Mouse (Mus musculus) heart, embryonic 15.5 days (tissue): Measurements from ENCODE around the gene Cpa5. TPM values are rescaled to one million over a fixed set of nuclear protein-coding genes. Genes with fewer than 3 reads are reported as not detected.
A peak's percentile ranks its signal among the peaks of the same experiment; 100 is the strongest.

ENCODE experiments used
- ATAC-seq: fragments of 200-750 bp; cut with Nextera tagmentation; replicated peaks from 2 replicates; pipeline ENCODE4 v1.8.0; 2017; ENCODE audit warnings: low read depth, moderate TSS enrichment; ENCODE audit not compliant: insufficient number of reproducible peaks, insufficient read depth, low FRiP score
- H3K27ac ChIP-seq: fragments of 300-500 bp; sonication (generic); 2 replicates; pipeline ENCODE4 v1.5.1; 2015; ENCODE audit warnings: mild to moderate bottlenecking, inconsistent platforms
- H3K27me3 ChIP-seq: fragments of 300-500 bp; sonication (generic); 2 replicates; pipeline ENCODE4 v1.6.1; 2015; ENCODE audit warnings: inconsistent platforms
- H3K36me3 ChIP-seq: fragments of 300-500 bp; sonication (generic); 2 replicates; pipeline ENCODE4 v1.6.1; 2015; ENCODE audit warnings: mild to moderate bottlenecking, inconsistent platforms
- H3K4me1 ChIP-seq: fragments of 300-500 bp; sonication (generic); replicated peaks from 2 replicates; pipeline ENCODE4 v1.6.1; 2015; ENCODE audit warnings: inconsistent platforms
- H3K4me2 ChIP-seq: fragments of 300-500 bp; sonication (generic); 2 replicates; pipeline ENCODE4 v1.6.1; 2015; ENCODE audit warnings: inconsistent platforms, mild to moderate bottlenecking, moderate library complexity
- H3K4me3 ChIP-seq: fragments of 300-500 bp; sonication (generic); 2 replicates; pipeline ENCODE4 v1.5.1; 2015; ENCODE audit warnings: mild to moderate bottlenecking, inconsistent platforms
- H3K9ac ChIP-seq: fragments of 300-500 bp; sonication (generic); 2 replicates; pipeline ENCODE4 v1.6.1; 2015; ENCODE audit warnings: mild to moderate bottlenecking, inconsistent platforms
- H3K9me3 ChIP-seq: fragments of 300-500 bp; sonication (generic); replicated peaks from 2 replicates; pipeline ENCODE4 v1.6.1; 2016; ENCODE audit warnings: inconsistent platforms
- WGBS: fragments of 180-500 bp; shearing (Covaris S2); methylation state at CpG from one replicate; pipeline ENCODE4 v1.1.7; 2015; ENCODE audit warnings: mixed read lengths; 5-methylcytosine and 5-hydroxymethylcytosine counted together
- polyA plus RNA-seq: library from polyadenylated mRNA; unstranded; fragments of >200 nt; fragmentation: Nextera tagmentation; extraction: Ambion mirVana; gene quantifications from 2 replicates; pipeline ENCODE4 v1.2.1, GENCODE M21; 2015

Cpa5 gene
- polyA plus RNA-seq, 1 experiment from 2014 or later: 0.58 TPM

DNA sequence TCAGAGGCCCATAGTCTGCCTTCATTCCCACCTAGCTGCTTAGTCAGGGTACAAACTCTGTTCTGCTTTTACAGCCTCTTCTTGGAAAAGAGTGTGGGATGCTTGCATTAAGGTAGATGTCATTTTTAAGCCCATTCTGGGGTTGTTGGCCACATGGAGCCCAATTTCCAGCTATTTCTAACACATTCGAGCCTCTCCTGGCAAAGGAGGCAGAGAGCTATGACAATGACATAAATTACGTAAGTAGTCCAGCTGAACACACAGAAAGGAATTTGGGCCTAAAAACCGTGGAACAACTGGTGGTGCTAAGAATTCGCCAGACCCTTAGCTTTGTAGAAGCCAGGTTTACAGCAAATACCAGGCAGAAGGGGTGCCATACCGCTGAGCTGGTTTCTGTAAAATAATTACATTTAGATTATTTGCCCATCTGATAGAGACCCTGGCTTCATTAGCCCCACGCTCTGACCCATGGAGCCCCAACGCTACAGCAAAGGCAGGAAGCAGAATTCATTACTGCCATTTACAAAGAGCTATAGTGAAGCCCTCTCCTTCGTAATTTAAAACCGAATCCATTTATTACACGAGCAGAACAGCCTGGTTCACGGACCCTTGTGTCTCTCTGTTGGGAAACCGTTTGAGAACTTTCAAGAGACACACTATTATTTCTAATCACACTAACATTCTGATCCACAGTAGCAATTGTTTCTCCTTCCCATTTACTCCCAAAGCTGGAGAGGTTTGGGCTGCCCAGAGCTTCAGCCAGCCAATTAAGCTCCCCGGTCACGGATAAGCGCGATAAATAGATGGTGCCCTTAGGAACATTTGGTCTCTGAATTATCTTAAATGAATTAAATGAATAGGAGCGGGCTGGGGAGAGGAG lies 30.6 kb upstream of the Cpa5 start:
- Histone ChIP-seq H3K9ac (no peak overlapping the region), H3K9me3 (no peaks in the 10 kb centered on the region), H3K4me2 (no peak overlapping the region), H3K36me3 (no peaks in the 10 kb centered on the region), H3K27ac (no peak overlapping the region), H3K27me3 (no peaks in the 10 kb centered on the region), H3K4me1 (no peaks in the 10 kb centered on the region), H3K4me3 (no peak overlapping the region)
- ATAC-seq: no peak
- WGBS: 76% methylated on average over 17 of the region's 17 CpGs

DNA sequence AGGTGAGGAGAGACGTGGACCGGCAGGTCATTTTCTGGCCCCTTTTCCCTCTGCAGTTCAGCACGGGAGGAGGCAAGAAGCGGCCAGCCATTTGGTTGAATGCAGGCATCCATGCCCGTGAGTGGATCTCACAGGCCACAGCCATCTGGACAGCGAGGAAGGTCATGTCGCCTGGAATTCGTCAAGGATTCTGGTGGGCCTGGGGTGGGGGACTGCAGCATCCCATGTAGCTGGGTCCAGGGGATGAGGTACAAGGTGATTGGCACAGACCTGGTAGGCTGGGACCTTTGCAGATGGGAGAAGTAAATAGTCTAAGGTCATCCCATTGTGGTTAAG lies 30.0 kb upstream of the Cpa5 start:
- Histone ChIP-seq H3K9me3 (no peaks in the 10 kb centered on the region), H3K27me3 (no peaks in the 10 kb centered on the region), H3K4me3 (no peak overlapping the region), H3K4me2 (no peak overlapping the region), H3K9ac (no peak overlapping the region), H3K4me1 (no peaks in the 10 kb centered on the region), H3K27ac (no peak overlapping the region), H3K36me3 (no peaks in the 10 kb centered on the region)
- no peak for ATAC-seq
- 64% methylated on average over 8 of the region's 8 CpGs for WGBS

DNA sequence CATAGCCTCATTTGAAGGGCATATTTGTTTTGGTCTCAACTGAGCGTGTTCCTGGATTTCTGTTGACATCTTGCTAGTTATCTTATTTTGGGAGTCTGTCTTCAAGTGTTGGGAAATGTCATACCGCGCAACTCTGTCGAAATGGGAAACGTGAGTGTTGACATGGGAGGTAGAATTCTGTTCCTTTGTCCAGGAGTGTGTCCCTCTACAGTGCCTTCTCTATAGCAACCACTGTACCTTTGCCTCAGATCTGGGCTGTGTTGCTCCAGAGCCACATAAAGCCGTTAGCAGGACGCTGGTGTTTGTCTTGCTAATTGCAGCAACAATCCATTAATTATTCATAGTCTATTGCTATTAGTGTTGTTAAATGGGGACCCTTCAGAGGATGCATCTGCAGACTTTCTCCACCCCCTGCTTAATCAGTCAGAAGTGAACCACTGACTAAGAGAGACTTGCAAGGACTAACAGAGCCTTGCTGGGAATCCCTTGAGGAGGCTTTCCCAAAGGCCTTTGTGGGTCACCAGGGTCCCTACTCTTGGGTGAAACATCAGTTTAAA lies 23.8 kb upstream of the Cpa5 start:
- 56% methylated on average over 7 of the region's 7 CpGs for WGBS
- H3K27me3 ChIP-seq: no peaks in the 10 kb centered on the region
- no peak overlapping the region for H3K4me3 ChIP-seq
- H3K36me3 ChIP-seq: no peaks in the 10 kb centered on the region
- H3K4me1 ChIP-seq: peaks cover 5% of the 10 kb centered on the region
- H3K4me2 ChIP-seq: no peak overlapping the region
- no peak overlapping the region for H3K27ac ChIP-seq
- ATAC-seq: no peak
- no peak overlapping the region for H3K9ac ChIP-seq
- no peaks in the 10 kb centered on the region for H3K9me3 ChIP-seq

DNA sequence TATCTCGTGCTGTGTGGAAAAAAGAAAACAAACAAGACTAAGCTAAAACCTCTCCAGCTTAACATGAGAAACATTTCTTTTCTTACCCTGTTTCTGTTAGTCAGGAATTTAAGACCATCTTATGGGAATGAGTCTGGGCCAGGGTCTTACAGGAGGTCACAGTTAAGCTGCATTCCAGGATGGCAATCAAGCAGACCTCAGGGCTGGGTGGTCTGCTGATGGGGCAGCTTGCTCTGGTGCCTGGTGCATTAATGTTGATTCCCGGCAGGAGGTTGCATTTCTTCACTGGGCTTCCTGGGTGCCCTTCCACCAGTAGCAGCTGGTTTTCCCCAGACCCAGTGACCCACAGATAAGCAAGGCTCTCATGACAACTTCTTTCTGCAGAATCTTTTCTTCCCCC lies 21.0 kb upstream of the Cpa5 start:
- Histone ChIP-seq H3K4me3 (no peak overlapping the region), H3K4me2 (no peak overlapping the region), H3K27ac (peak overlapping the region; percentile 56; the same call in 1 of the 2 replicates), H3K9me3 (no peaks in the 10 kb centered on the region), H3K27me3 (no peaks in the 10 kb centered on the region), H3K9ac (no peak overlapping the region), H3K4me1 (peaks cover 8% of the 10 kb centered on the region), H3K36me3 (no peaks in the 10 kb centered on the region)
- 36% methylated on average over 2 of the region's 2 CpGs for WGBS
- no peak for ATAC-seq

DNA sequence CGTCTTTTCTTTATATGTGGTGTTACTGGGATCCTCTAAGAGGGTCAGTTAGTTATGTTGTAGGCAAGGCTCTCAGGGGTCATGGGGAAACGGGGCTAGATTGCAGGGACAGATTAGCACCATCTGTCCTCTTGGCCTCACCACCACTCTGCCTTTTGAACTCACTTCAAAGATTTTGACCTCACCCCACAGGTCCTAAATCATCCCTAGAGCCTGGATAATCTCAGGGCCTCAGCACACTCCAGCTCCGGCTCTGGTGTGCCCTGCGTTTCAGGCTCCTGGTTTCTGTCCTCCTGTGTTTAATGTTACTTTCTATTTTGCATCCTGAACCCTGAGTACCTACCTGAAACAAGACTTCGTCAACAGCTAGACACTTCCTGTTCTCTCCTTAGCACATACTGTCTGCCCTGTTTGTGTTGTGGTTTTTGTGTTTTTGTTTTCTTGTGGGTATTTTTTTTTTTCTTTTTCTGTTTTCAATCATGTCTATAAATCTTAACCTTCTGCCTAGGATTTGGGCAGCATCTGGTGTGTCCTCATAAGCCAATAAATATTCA lies 18.9 kb upstream of the Cpa5 start:
- H3K27me3 ChIP-seq: no peaks in the 10 kb centered on the region
- no peak overlapping the region for H3K4me3 ChIP-seq
- H3K36me3 ChIP-seq: no peaks in the 10 kb centered on the region
- WGBS: 53% methylated on average over 5 of the region's 5 CpGs
- no peaks in the 10 kb centered on the region for H3K9me3 ChIP-seq
- peaks cover 8% of the 10 kb centered on the region for H3K4me1 ChIP-seq
- ATAC-seq: no peak
- no peak overlapping the region for H3K27ac ChIP-seq
- no peak overlapping the region for H3K9ac ChIP-seq
- no peak overlapping the region for H3K4me2 ChIP-seq

DNA sequence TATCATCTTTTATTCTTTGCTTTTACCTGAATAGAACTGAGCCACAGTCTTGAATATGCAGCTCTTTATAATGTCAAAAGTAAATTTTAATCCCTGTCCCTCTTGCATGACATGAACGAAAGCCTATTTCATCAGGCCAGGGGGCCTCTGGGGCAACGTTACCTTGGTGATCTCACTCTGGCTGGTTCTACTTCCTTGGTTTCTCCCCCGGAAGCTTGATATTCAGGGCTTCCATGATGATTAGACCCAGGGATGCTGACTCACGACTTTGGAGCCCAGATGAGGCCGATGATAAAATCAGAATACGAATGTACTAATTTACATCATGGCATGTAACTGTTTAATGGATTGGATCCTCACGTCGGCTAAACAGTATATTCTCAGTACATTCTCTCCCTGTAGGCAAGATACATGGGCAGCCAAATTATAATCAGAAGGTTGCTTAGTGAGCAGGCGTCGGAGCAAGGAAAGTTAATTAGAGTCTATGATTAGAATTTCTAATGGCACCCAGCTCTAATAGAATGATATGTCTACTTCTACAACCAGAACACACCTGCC lies 18.3 kb upstream of the Cpa5 start:
- H3K27me3 ChIP-seq: no peaks in the 10 kb centered on the region
- no peak overlapping the region for H3K4me2 ChIP-seq
- no peak overlapping the region for H3K27ac ChIP-seq
- H3K4me1 ChIP-seq: peaks cover 8% of the 10 kb centered on the region
- WGBS: 73% methylated on average over 10 of the region's 10 CpGs
- ATAC-seq: no peak
- H3K36me3 ChIP-seq: no peaks in the 10 kb centered on the region
- H3K9ac ChIP-seq: no peak overlapping the region
- no peaks in the 10 kb centered on the region for H3K9me3 ChIP-seq
- H3K4me3 ChIP-seq: no peak overlapping the region

DNA sequence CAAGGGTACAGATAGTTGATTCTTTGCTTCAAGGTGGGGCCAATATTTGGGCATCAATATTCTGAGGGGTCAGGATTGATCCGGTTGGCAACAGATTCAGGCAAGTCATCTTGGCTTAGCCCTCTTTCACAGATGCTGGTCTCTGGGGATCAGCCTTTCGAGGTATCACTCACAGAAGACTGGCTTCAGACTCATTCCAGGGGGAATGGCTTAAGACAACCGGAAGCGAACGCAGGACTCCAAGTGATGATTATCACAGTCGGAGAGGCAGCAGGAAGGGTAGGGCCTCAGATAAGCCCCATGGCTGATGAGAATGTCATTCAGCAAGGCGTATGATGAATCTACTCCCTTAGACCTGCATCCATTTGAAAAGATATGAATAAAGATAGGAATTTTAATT lies 16.4 kb upstream of the Cpa5 start:
- no peak for ATAC-seq
- no peak overlapping the region for H3K9ac ChIP-seq
- H3K4me1 ChIP-seq: peaks cover 8% of the 10 kb centered on the region
- WGBS: 49% methylated on average over 7 of the region's 7 CpGs
- H3K36me3 ChIP-seq: no peaks in the 10 kb centered on the region
- no peaks in the 10 kb centered on the region for H3K9me3 ChIP-seq
- H3K27ac ChIP-seq: no peak overlapping the region
- no peak overlapping the region for H3K4me3 ChIP-seq
- no peaks in the 10 kb centered on the region for H3K27me3 ChIP-seq
- no peak overlapping the region for H3K4me2 ChIP-seq

DNA sequence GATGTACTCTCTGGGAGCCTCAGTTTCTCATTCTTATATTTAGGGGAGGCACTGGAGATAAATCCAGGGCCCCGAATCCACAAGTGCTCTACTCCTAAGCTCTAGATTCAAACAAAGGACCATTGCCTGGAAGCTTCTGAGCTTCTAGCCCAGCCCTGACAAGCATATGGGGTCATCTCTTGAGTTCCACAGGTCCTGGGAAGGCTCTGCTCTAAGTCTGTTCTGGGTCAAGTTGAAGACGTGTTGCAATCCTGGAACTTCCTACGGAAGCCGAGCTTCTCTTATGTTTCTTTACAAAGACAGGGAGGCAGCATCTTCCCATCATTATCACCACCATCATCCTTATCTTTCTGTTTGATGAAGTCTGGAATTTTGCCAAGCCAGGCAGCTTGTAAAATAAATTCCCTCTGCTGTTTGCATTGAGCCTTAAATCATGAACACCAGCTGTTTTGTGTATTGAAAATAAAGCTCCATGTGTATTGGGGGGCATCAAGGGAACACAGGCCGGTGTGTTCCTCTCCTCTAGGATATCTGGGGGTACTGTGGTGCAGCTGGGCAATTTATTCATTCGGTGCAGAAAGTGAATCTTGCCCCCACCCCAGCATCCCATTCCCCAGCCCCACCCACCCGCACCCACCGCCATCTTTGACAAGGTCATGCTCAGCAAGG lies 14.4 kb upstream of the Cpa5 start:
- 82% methylated on average over 8 of the region's 8 CpGs for WGBS
- no peak overlapping the region for H3K4me3 ChIP-seq
- H3K4me1 ChIP-seq: 0 out of 2 replicates have a peak, but pooled peaks cover 2% of the 10 kb centered on the region
- H3K27ac ChIP-seq: no peak overlapping the region
- H3K4me2 ChIP-seq: no peak overlapping the region
- no peaks in the 10 kb centered on the region for H3K27me3 ChIP-seq
- no peaks in the 10 kb centered on the region for H3K36me3 ChIP-seq
- no peak overlapping the region for H3K9ac ChIP-seq
- no peaks in the 10 kb centered on the region for H3K9me3 ChIP-seq
- no peak for ATAC-seq

DNA sequence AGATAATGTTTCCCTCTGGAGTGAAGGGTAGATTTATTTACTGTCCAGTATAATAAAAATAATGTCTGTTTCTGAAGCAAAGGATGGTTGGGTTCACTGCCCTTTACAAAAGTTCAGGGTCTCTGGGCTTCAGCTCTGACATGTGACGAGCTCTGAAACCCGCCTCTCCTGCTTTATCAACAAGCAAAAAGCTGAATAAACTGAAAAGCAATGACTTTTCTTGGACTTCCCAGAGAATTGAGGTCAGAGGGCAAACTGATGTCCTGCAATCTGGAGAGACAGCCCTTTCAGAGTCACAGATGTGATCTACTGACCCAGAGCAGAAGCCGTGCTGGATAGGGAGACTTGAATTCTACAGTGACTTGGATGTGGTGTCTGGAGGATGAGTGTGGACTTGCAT lies 10.8 kb upstream of the Cpa5 start:
- no peak for ATAC-seq
- WGBS: 72% methylated on average over 3 of the region's 3 CpGs

DNA sequence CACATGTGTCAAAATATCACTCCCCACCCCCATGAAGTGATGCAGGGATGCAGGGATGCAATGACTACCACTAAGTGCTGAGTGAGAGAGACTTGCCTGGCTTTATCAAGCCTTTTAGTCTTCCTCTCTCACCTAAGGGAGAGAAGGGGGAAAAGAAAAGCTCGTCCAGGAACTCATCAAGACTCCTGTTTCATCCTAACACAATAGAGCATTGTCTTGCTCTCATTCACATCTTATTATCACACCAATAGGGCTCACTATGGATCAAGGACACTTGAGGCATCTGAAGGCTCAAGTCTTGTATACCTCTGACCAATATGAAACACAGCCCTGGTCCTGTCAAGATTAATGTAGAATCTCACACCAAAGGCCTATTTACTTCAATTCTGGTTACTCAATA lies 9.8 kb upstream of the Cpa5 start:
- no peaks in the 10 kb centered on the region for H3K36me3 ChIP-seq
- H3K4me3 ChIP-seq: no peak overlapping the region
- WGBS: 92% methylated on average over 1 of the region's 1 CpGs
- no peak overlapping the region for H3K27ac ChIP-seq
- no peaks in the 10 kb centered on the region for H3K27me3 ChIP-seq
- ATAC-seq: no peak
- H3K9ac ChIP-seq: no peak overlapping the region
- no peak overlapping the region for H3K4me2 ChIP-seq
- H3K4me1 ChIP-seq: no peaks in the 10 kb centered on the region
- no peaks in the 10 kb centered on the region for H3K9me3 ChIP-seq

More for the DNA sequence above, 10.8 kb upstream of the Cpa5 start:
- H3K4me2 ChIP-seq: no peak overlapping the region
- no peak overlapping the region for H3K9ac ChIP-seq
- no peak overlapping the region for H3K4me3 ChIP-seq
- H3K27me3 ChIP-seq: no peaks in the 10 kb centered on the region
- no peak overlapping the region for H3K27ac ChIP-seq
- no peaks in the 10 kb centered on the region for H3K4me1 ChIP-seq
- H3K9me3 ChIP-seq: no peaks in the 10 kb centered on the region
- no peaks in the 10 kb centered on the region for H3K36me3 ChIP-seq

DNA sequence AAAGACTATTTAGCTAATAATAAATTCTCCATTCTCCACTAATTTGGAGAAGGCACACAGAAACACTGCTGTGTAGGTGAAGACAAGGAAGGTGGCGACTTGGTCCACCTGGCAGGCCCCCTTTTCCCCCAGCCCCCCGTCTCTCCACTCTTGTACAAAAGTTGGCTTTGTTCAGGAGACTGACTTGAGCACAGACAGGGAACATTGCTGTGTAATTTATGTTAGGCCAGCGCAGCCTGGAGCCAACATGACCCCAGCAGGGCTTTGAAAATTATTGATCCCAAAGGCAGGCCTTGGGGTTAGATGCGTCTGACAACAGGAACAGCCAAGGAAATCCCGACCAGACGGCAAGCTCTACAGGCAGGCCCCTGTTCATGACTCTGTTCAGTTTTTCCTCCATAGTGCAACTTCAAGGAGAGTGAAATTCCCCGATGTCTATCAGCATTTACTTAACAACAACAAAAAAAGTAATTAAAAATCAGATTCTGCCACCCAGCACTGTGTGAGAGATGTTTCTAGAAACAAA lies 6.4 kb upstream of the Cpa5 start:
- Histone ChIP-seq H3K9ac (no peak overlapping the region), H3K27me3 (no peaks in the 10 kb centered on the region), H3K4me2 (no peak overlapping the region), H3K9me3 (no peaks in the 10 kb centered on the region), H3K36me3 (no peaks in the 10 kb centered on the region), H3K27ac (no peak overlapping the region), H3K4me1 (no peaks in the 10 kb centered on the region), H3K4me3 (no peak overlapping the region)
- 83% methylated on average over 7 of the region's 7 CpGs for WGBS
- no peak for ATAC-seq
